Mouse (Mus musculus) MN1 (cell line): ENCODE measurements around the gene Kcnab1.
A peak's percentile ranks its signal among the peaks of the same experiment; 100 is the strongest.

Experiments
- DNase-seq: peaks from one replicate; pipeline ENCODE4 v3.0.0-alpha.2; 2016; ENCODE audit warnings: low spot score

Gene Kcnab1

DNA sequence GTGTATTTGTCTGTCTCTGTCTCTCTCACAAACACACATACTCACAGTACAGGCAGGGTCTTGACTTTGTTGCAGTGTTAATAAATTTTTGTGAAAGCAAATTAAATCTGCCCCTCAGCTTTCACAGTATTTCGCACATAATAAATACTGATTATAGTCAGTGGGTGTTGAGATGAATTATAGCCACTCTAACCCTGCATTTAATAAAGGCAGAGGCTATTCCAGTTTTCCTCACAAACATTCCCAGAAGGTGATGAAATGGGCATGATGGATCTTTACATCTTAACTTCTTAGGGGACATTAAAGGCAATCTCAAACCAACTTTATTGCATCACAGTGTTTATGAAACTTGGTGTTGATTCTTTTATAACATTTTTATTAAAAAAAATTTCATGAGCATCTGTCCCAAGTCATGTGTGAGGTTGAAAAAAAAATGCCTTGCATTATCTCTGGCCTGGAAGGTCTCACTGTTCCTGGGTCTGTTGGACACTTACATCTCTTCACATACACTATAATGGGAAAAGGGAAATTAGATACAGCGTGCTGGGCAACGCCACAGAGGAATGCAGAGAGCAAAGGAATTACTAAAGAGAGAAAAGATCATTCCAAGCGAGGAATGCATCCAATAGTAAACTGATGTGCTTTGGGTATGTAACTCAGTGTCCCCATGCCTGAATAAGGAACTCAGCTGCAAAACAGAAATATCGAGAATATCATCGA, 95.3 kb downstream of the Kcnab1 start:
- no peak for DNase-seq

DNA sequence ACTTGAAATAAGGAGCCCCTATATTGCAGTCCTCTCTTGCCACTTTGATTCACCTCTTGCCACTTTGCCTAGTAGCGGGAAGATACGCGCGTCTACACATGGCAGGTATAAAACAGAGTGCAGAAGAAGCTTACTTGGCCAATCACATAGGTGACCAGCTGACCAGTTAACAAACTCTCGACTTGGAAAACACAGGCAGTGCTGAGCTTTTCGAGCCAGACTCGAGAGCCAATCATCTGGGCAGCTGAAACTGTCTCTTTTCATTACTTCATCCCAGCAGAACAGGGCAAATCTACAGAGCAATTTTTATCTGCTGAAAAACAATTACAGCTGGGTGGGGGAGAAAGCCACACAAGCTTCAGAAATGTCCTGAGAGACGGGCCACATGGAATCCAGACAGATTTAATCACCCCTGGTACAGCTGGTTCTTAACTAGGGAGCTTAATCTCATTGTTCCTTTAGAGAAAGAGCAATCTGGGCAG, 96.4 kb downstream of the Kcnab1 start:
- DNase-seq, result peak; percentile 71

DNA sequence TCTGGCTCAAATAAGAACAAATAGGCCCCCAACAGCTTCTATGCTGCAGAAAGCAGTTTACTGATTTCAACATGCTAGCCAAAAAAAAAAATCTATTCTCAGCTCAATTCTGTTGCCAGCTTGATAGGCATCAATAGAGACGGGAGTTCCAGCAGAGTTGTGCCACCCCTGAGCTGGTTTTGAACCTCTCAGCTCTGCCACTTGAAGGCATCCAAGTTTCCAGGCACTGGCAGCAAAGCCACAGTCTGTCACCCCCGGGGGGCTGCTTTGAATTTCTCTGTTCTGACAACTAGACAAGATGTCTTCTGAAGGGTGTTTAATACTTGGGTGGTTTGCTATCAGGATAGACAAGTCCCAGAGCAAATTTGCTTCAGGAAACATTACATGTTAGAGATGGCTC, 104.5 kb downstream of the Kcnab1 start:
- no peak for DNase-seq

DNA sequence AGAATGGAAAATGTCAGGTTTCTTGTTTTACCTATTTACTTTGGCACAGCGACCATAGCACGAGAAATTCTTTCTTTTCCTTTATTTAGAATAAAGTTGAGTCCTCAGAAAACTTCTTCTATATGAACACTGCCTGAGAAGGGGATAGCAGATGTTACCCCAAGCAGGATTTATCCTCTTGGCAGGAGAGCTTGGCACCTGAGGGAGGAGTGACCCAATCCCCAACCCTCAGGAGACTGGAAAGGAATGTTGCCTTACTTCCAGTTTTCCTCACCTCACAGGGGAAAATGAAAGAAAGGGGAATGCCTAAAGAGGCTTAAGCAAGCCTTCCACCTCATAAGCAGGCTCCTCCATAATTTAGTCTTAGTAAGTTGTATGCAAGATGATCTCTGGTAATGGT, 105.5 kb downstream of the Kcnab1 start:
- no peak for DNase-seq

DNA sequence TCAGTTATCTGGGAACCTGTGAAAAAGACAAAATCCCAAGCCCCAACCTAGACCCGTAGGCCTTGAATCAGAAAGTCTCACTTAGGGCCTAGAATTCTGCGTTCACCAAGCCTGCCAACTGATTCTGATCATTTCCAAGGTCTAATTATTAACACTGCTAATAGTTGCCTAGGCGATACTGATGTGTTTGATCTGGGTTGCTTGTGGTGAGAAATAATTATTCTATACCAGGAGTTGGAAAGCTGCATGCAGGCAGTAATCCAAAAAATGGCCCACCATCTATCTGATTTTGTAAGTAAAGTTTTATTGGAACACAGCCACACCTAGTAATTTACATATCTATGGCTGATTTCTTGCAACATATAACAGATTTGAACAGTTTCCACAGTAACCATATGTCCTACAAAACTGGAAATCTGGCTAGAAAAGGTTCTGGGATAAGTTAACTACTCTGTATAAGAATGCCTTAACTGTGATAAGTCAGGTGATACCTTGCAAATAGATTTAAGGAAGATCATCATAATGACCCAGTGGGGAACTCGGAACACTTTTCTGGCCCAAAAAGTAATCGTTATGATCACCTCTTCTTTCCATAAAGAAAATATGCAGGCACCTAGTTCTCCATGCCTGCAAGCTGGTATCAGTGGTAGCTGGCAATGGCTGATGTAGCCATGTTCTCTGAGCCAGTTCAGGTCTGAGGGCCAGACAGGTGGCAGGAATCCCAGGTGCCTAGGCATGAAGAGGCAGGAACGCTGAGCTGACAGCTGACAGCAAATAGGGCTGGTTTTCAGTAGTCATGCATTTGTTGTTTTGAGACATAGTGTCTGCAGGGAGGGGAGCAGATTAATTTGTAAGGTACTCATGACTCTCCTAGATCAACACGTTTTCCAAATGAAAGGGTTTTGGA, 108.7 kb downstream of the Kcnab1 start:
- no peak for DNase-seq

DNA sequence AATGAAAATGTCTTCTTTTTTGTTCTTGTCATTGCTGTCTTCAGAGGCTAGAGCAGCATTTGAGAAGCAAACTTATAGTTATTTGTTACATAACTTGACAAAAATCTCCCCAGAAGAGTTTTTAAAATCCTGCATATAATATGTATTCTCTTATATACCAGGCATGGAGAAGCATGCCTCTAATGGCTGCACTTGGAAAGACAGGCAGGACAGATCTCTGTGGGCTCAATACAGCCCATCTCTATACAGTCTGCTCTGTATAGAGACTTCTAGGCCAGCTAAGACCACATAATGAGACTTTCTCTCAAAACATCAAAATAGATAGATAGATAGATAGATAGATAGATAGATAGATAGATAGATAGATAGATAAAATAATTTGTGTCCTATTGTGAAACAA, 111.1 kb downstream of the Kcnab1 start:
- DNase-seq, result no peak

DNA sequence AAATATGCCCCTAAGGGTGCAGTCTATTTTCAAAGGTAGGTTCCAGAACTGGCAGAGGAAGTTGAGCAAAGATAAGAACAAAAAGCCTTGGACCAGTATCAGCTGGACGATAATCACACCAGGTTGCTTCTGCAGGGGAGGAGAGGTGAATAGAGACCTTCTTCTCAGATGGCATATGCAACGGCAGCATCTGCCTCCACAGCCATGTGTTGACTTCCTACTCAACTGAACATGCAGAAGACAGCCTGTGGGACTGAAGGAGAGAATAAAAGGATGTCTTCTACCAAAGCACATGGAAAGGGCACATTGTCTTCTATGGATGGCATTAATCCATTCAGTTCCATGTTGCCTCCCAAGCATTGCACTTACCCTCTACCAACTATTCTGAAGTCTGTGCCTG, 114.5 kb downstream of the Kcnab1 start:
- DNase-seq, result no peak

DNA sequence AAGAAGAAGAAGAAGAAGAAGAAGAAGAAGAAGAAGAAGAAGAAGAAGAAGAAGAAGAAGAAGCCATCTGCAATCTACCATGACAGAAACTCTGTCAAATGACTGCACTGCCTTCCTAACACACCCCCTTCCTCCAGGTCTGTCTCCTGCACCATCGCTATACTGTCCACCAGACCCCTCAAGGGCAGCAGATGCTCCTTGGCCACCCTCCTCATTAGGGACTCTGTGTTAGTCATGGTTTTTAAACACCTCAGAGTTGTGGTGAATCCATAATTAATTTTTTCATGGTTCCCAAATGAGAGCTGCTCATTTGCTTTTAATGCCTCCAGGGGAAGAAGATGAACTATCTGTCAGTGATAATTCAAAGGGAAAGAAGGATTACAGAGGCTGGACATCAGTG, 121.8 kb downstream of the Kcnab1 start:
- peak; percentile 12 for DNase-seq

DNA sequence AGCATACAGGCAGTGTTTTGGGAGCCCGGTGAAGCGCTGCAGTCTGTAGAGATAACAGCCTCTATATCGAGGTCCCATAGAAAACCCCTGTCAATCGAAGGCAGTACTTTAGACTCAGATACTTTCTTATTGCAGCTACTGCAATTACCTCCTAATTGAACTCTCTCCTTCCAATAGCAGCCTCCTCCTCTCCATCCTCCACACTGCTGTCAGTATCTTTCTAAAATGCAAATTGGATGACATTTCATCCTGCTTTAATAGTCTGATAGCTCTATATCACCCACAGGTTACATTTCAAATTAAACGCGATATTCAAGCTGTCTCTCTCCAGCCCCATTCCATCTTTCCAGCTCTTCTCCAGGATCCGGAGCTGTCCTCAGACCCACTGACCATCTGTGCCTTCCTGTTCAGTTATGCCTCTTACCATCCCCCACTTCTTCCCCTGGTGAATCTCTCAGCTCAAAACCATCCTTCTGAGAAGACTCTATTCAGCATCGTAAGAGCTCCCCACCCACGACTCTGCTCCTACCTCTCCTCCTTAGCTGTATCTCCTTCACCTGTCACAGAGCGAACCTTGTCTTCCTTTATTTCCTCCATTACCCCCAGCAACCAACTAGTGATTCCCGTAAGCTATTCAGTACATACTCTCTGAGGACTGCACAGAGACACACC, 122.4 kb downstream of the Kcnab1 start:
- no peak for DNase-seq

DNA sequence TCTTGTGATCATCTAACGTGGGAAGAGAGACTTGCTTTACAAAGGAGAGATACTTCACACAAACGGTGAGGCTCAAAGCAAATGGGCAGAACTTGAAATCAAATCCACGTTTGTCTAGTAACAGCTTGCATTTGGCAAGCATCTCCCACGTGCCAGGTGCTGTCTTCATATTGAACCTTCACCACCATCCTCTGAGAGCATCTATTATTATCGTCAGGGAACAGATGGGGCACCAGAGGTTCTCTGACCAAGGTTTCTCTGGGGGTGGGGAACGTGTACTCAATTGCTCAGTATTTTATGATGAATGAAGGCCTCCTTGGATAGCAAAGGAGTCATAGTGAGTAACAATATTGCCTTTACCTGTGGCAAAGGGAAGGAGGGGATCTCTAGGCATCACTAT, 139.8 kb downstream of the Kcnab1 start:
- DNase-seq, result no peak

DNA sequence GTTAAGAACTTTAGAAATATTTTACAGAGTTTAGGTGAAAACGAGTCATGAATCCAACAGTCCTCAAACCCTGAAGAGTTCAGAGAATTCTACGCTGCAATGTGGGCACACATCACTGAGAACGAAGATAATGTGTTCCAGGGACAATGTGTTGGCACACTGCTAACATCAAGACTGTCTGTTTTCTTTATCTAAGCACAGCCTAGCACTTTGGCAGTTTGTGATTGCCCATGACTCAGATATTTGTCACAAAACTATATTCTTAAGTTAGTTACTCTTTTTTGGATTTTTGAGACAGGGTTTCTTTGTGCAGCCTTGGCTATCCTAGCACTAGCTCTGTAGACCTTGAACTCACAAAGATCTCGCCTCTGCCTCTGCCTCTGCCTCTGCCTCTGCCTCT, 151.3 kb downstream of the Kcnab1 start:
- no peak for DNase-seq

DNA sequence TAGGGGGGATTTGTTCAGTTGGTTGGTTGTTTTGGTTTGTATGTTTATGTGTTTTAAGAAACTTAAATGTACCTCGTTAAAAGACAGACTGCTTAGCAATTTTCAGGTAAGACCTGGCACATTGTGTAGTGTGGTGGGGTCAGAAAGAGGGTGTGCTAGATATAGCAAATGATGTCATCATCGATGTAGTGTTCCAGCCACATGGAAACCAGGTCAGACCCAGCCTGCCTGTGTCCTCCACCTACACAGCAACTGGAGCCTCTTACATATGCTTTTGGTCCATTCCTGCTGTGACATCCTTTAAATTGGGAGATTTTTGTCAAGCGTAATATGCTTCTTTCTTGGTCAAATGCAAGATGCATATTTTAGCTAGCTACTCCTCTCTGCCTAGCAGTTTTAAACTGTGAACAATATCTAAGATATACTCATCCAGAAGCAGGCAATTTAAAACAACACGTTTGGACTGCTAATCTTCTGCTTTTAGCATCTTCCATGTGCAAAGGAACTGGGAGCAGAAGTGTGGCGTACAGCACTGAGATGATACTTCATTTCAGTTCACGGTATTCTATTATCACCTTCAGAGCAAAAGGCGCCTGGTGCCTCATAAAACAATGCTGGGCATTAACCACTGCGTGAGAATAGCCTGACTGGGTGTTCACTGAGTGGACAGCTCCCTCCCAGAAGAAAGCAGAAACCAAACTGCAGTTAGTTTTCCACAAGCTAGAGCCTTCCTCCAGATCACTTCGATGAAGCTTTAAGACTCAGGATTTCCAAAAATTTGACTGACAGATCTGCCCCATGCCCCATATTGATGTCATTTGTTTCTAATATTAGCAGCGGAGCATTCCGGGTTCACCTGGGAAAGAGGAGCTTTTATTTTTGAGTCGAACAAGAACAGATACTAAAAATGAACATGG, 153.6 kb downstream of the Kcnab1 start:
- DNase-seq, result no peak

DNA sequence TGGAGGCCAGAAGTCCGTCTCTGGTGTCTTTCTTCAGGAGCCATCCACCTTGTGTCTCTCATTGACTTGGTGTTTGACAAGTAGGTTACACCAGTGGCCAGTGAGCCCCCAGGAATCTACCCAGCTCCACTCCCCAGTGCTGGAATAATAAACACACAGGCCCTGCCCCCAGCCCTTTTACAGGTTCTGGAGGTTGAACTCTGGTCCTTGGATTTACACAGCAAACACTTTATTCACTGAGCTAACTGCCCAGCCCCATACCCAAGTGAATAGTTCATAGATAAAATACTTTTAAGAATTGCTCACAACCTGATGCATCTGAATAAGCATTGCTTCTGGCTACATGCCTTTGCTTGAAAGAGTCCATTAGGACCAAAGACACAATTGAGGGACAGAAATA, 164.1 kb downstream of the Kcnab1 start:
- DNase-seq, result no peak

DNA sequence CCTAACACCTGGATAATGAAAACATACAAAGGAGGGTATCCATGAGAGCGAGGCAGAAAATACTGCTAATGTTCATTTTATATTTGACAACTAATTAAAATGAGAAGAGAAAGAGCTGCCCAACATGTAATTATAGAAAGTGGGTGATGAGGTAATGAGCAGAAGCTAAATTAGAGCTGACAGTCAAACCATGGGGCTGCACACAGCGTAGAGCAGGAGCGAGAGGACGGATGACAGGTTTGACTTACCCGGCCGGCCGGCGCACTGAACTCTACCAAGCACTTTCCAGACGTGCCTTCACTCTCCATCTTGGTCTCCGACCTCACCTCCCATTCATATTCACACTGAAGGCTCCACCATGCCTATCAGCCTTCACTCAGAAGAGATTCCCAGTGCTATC, 168.6 kb downstream of the Kcnab1 start:
- DNase-seq, result no peak

DNA sequence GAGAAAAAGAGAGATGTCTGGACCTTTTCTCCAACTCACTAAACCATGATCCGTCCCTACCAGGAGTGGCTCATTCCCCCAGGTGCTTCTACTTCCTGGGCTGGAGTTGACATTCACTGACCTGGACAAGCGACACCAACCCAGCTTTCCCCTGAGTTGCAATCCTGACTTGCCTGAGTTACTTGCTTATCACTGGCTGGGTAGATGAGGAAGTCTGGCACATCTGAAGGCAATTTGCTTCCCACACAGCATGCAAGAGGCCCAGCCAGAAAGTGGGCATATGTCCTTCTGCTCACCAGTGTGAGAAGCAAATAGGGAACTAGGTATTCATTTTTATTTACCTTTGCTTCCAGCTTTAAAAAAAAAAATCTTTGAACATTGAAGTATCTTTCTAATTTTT, 174.2 kb downstream of the Kcnab1 start:
- DNase-seq, result no peak

DNA sequence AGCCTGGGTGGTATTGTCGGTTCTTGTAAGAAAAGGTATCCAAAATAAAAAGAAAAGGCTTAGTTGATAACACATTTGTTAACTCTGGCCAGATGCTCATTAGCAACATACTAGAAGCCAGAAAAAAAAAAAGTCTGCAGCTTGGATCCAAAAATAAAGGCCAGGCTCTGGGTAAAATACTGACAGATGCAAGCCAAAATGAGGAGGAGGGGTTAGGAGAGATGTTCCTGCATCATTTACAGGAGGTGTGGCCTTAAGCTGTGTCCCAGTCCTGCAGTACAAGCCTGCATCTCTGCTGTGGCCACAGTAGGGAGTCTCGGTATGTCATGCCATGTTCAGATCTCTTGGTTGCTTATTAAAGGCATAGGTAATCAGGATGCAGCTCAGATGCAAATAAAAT, 179.8 kb downstream of the Kcnab1 start:
- no peak for DNase-seq

DNA sequence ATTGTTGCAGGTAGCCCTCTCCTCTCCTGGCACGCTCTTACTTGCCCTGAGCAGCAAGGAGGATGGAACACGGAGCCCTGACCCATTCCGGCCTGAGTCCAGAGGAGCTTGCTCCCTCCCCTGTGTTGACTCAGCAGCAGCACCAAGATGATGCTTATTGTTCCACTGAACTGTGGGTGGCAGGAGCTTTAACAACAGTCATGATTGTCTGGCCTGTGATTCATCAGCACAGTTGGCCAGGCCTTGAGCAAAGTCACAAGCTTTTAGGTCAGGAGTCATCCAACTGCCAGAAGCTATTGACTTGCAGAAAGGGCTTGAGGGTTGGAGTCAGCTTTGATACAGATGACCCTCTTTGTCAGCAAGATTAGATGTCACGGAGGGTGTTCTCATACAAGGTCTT, 187.8 kb downstream of the Kcnab1 start:
- DNase-seq, result peak; percentile 37

DNA sequence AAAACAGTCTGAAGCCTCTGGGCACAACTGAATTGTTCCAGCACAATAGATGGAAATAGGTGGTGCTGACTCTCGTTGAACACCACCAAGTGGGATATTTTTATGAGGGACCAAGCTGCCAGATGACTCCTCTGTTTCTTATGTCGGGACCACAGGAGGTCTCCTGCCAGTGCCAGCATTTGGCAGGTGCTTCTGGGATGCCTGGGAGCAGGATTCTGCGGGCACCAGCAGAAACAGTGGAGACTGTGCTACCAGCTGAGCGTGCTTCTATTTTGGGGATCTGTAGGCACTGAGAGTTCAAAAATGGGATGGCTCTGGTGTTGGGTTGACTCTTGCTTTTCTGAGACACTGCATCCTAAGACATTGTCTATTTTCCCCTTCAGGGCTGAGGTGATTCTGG, 190.0 kb downstream of the Kcnab1 start:
- no peak for DNase-seq

DNA sequence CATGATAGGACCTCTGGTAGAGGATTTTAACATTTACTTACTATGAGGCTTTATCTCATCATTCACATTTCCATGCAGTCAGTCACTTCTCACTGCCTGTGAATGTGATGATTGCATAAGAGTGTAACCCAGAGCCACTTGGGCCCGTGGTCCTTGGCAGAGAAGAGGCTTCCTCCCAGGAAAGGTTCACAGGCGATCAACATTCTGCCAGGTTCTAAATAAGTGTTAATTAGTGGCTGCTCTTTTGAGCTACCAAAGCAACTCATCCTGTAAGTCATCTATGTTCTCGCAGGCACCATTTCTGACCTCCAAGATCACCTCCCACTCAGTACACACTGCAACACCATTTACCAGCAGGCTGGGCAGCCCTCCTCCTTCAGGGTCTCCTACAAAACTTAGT, 192.3 kb downstream of the Kcnab1 start:
- no peak for DNase-seq

DNA sequence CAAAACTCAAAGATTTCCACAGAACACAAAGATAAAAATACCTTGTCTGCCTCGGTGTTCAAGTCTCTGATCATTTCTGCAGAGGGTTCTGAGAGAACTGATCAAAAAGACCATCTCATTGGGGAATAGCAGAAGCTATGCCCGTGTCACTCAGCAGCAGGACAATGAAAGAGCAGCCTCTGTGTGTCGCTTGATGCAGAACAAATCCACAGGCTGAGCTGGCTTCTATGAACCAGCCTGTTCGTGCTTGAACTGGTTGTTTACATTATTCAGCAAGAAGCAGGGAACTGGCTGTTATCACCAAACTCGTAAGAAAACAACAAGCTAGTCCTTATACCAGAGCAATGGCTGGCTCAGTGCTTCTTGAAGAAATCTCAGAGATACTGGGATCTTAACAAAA, 193.4 kb downstream of the Kcnab1 start:
- no peak for DNase-seq

DNA sequence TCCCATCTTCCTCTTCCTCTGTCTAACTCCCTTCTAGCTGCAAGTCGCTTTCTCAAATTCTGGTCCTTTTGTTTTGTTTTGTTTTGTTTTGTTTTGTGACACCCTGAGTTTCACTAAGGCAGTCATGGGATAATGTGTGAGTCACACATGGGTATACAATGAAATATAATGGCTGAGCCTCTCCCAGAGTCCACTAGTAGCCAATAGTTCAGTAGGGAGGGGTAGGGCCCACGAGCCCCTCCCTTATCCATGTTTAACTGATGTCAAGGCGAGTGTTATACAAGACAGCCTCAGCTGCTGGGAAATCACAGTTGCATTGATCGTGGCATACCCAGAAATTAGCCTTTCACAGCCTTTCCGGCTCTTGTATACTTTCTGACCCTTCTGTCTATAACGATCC, 206.7 kb downstream of the Kcnab1 start:
- DNase-seq, result no peak

DNA sequence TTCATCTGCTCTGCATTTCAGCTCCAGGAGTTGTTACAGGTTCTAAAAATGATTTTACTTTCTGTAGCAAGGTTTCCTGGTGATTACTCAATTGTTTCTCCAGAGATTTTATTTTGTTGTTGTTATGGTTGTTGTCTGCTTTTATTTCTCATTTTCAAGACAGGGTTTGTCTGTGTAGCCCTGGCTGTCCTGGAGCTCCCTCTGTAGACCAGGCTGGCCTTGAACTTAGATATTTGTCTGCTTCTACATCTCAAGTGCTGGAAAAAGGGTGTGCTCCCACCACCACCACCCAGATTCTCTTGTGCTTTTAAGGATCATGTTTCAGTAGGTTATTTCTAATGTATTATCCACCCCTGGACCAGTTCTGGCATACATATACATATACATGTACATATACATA, 207.6 kb downstream of the Kcnab1 start:
- no peak for DNase-seq
